Mouse (Mus musculus): ENCODE results near the gene Kif24.

DNA sequence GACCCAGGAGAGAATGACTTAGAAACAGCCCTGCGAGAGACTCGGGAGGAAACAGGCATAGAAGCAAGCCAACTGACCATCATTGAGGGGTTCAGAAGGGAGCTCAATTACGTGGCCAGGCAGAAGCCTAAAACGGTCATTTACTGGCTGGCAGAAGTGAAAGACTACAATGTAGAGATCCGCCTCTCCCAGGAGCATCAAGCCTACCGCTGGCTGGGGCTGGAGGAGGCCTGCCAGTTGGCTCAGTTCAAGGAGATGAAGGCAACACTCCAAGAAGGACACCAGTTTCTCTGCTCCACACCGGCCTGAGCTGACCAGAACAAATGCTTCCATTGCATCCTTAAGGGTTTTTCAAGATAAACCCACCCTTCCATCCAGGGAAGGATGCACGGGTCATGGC is 15.6 kb upstream of the Kif24 start:
- TF ChIP-seq GATA1 (IDR thresholded peaks at IDR 0.05; ENCODE audit: borderline replicate concordance, low read length) = no peak
- TF ChIP-seq FLI1 (IDR thresholded peaks at IDR 0.05; ENCODE audit: low read length) = no peak
